Mouse (Mus musculus) splenic B cell, adult 2 months (primary cell): Measurements from ENCODE around the gene Adamts6.

Source experiments
- DNase-seq: peaks from one replicate; pipeline ENCODE4 v3.0.0-alpha.2; 2011; ENCODE audit warnings: low read depth, low spot score
- H3K27me3 ChIP-seq: 2 replicates; pipeline ENCODE4 v1.6.1; 2012; ENCODE audit warnings: mild to moderate bottlenecking, low read length, moderate library complexity, mixed read lengths; ENCODE audit not compliant: control insufficient read depth, poor library complexity, insufficient read depth, severe bottlenecking
- H3K36me3 ChIP-seq: 2 replicates; pipeline ENCODE4 v1.6.1; 2012; ENCODE audit warnings: mild to moderate bottlenecking, low read length, moderate library complexity, mixed read lengths; ENCODE audit not compliant: control insufficient read depth, poor library complexity, insufficient read depth, severe bottlenecking

The Adamts6 gene

DNA sequence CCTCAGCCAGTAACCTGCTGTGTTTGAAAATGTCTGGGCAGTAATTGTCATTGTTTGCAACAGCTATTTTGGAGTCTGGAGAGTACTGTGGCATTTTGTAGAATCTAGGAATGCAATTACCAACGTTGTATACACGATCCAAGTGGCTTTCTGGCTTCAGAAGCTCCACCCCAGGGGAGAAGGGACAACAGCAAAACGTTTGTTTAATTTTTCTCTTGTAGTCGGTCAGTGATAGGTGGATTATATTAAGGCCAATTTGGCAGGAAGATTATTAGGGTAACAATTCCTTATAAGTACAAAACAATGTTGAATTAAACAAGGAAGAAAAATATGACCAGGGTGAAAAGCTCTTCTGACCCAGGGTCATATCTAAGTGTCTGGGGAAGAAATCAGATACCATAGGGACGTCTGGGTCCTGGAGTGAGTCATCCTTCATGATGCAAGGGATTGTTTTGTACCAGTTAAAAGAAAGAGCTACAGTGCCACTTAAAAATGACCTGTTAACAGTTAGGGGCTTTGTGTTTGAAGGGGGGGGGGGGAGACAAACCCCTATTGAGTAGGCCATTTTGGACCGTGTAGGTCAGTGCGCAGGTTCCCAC is 229.2 kb downstream of the Adamts6 start:
- Histone ChIP-seq H3K27me3 (no peaks in the 10 kb centered on the region), H3K36me3 (no peaks in the 10 kb centered on the region)
- no peak for DNase-seq

DNA sequence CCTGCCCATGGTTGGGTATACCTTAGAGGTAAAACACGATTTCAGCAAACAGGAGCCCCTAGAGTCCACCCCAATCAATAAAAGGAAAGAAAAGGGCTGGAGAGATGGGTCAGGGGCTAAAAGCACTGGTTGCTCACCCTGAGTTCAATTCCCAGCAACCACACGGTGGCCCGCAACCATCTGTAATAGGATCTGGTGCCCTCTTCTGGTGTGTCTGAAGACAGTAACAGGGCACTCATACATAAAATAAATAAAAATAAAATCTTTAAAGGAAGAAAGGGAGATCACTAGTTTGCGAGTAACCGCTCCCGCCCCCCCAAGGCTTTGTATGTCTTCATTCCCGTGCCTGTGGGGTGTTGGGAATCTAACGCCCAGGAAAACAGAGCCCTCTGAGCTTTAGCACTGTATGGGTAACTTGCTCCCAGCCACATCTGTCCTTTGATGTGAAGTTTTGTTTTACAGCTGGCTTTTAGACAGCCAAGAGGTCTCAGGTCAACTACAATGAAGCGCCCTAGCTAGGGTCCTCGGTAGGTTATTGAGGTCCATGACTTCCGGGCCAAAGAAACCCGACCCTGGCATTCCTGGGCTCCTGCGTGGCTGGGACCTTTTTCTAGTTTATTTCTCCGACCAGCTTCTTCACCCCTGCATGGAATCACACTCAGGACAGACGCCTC is 230.1 kb downstream of the Adamts6 start:
- Histone ChIP-seq H3K36me3 (no peaks in the 10 kb centered on the region), H3K27me3 (no peaks in the 10 kb centered on the region)
- no peak for DNase-seq

- Histone ChIP-seq H3K27me3 (no peaks in the 10 kb centered on the region), H3K36me3 (no peaks in the 10 kb centered on the region)
- no peak for DNase-seq
Observed at GRCm38 (mm10) chr13:104518312-104519005, 230.8 kb downstream of the Adamts6 start.

DNA sequence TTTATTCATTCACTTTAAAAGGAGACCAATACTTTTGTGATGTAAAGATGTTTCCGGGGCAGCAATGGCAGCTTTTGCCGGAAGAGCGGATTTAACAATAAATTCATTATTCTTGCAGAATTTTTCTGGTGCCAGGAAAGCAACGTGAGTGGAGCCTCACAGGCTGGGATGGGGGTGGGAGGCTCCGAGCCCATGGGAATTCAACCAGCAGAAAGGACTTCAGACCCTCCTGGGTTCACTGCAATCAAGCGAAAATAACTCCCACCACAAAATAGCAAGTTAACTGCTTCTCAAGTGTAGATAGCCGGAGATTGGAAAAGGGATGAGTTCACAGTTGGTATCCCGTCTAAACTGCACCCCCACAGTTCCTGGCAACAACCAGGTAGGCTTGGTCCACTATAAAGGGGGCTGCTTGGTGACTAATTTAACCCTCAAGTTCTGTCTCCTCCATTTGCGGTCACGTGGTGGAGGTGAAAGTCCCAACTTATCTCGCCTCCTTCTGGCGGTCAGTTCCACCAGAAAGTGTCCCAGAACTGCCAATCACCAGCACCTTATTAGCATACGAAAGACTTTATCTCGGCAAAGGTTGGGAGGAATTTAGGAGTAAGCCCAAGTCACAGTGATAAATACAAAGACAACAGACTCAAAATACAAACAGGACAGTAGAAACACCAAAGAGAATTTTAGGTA is 231.5 kb downstream of the Adamts6 start:
- DNase-seq = no peak
- Histone ChIP-seq H3K36me3 (no peaks in the 10 kb centered on the region), H3K27me3 (no peaks in the 10 kb centered on the region)

- Histone ChIP-seq H3K36me3 (no peaks in the 10 kb centered on the region), H3K27me3 (no peaks in the 10 kb centered on the region)
- no peak for DNase-seq
Observed at GRCm38 (mm10) chr13:104519981-104520380, 232.3 kb downstream of the Adamts6 start.

DNA sequence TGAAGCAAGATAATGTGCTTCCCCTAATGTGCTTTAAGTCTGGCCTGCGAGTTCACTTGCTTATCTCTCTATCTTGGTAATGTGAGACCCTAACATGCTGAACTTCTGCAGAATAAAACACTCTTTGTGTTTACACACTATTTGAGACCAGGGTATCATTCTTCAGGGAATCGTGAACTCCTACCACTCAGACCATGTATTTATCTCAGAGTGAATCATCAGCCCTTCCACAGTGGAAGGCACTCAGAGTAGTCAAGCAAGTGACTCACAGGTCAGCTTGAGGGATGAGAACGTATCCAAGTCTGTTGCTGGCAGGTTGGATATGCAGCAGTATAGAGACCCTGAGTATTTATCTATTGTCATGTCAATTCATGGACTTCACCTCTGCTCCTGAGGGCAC is 232.8 kb downstream of the Adamts6 start:
- DNase-seq = no peak
- Histone ChIP-seq H3K36me3 (no peaks in the 10 kb centered on the region), H3K27me3 (no peaks in the 10 kb centered on the region)

- no peaks in the 10 kb centered on the region for H3K36me3 ChIP-seq
- no peak for DNase-seq
- H3K27me3 ChIP-seq = no peaks in the 10 kb centered on the region
Observed at GRCm38 (mm10) chr13:104521532-104521931, 233.9 kb downstream of the Adamts6 start.

- no peaks in the 10 kb centered on the region for H3K36me3 ChIP-seq
- no peak for DNase-seq
- no peaks in the 10 kb centered on the region for H3K27me3 ChIP-seq
Observed at GRCm38 (mm10) chr13:104525656-104526055, 238.0 kb downstream of the Adamts6 start.

DNA sequence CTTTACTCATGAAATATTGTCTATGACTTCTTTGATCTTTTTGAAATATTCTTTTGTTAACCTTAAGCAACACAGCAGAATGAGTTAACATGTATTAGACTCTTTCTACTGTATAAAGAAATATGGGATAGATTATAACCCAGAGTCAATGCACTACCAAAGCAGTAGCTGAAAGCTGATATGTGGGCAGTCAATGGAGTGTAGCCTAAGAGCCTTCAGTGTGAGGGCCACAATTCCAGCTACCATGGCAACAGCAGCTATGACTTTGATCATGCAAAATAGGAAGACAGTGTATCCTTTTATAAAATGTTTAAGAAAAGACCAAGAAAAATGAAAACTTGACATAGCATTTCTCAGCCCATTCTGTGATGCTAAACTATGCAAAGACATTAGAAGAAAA is 241.6 kb downstream of the Adamts6 start:
- no peak for DNase-seq
- H3K27me3 ChIP-seq = no peaks in the 10 kb centered on the region

DNA sequence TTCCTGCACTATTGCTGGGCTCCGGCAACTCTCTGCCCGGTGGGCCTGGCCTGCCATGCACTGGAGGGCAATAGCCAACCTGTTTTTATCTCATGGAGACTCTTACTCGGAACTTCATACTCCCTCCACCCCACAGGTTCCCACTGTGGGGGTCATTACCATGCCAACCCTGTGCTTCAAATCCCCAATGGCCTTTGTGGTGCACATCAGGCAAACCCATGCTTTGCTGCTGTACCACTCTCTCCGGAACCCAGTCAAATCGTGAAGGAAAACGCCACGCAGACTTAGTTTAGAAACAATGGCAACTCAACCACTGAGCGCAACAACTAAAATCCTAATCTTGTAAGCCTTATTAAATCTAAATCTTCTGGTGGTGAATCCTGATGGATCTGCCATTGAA is 244.2 kb downstream of the Adamts6 start:
- H3K36me3 ChIP-seq = no peaks in the 10 kb centered on the region
- DNase-seq = no peak
- no peaks in the 10 kb centered on the region for H3K27me3 ChIP-seq

More for the DNA sequence above, 241.6 kb downstream of the Adamts6 start:
- no peaks in the 10 kb centered on the region for H3K36me3 ChIP-seq

- DNase-seq = no peak
- H3K27me3 ChIP-seq = no peaks in the 10 kb centered on the region
- H3K36me3 ChIP-seq = no peaks in the 10 kb centered on the region
Observed at GRCm38 (mm10) chr13:104532723-104533122, 245.1 kb downstream of the Adamts6 start.

DNA sequence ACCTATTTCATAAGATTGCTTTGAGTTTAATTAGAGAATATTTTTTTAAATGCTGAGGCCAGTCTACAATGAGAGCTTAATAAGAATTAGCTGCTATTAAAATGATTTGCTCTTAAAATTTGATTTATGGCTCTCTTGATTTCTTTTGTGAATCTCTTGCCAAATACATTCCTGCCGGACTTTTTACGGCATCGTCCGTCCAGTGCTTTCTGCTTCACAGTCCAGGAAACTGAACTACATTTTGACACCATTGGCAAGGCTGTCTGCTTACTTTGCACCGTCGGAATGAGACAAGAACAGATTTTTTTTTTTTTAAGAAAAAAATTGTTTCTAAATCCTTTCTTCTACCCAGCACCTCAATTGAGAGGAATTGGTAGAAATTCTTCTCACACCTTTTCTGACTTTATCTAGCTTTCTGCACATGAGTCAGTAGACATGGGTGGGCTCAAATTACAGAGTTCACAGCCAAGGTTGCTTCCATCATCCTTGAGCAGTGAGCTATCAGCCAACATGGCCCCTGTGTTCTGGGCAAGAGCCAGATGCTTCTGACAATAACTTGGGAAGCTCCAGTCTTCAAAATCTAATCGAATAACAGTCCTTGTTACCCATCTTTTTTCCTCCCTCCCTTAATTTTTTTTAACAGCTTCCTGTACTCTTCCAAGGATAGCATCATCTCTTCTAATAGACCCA is 246.3 kb downstream of the Adamts6 start:
- no peaks in the 10 kb centered on the region for H3K27me3 ChIP-seq
- no peaks in the 10 kb centered on the region for H3K36me3 ChIP-seq
- DNase-seq = no peak

- no peak for DNase-seq
- Histone ChIP-seq H3K36me3 (no peaks in the 10 kb centered on the region), H3K27me3 (no peaks in the 10 kb centered on the region)
Observed at GRCm38 (mm10) chr13:104540861-104541398, 253.3 kb downstream of the Adamts6 start.

DNA sequence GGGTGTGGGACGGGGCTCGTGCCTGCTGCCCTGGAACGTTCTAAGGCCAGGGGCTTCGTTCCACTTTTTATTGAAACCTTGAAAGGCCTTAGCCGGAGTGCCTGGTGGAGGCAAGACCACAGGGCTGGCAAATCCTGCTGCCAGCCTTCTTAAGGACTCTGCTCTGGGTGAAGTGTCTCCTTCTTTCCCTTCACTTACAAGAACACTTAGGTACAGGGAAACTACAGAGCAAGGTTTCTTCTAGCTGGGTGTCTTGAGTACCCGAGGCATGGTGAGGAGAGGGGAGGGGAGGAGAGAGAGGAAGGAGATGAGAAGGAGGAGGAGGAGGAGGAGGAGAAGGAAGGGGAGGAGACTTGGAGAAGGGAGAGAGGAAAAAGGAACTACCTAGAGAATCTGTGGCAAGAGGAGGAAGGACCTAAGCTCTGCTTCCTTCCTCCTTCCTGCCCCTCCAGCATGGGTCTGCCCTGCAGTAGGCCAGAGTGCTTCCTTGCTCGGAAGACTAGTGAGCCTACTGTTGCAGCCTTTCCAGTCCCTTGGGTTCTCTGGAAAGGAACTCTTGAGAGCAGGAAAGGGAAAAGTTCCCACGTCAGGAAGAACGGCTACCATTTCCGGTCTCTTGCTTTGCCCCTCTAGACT is 254.6 kb downstream of the Adamts6 start:
- H3K27me3 ChIP-seq = no peaks in the 10 kb centered on the region
- H3K36me3 ChIP-seq = no peaks in the 10 kb centered on the region
- no peak for DNase-seq
